In the genomic region with DNA sequence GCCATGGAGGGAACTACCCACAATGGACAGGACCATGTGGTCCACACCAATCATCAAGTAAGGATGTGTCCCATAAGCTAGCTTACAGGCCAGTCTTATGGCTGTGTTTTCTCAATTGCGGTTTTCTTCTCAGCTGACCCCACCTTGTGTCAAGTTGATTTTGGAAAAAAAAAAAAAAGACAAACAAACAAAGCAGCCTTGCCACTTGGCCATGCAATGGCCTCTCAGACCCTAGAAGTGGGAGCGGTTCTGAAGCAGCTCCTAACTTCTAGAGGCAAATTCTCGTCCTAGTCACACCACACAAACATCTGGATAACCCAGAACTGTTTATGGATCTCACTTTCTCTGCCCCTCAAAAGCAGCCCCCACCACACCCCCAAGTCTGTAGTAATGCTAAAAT, we compare ENCODE assay signal across 16 mouse cellular contexts.
"Had no signal": no experiment of that assay in that cellular context is flagged by ENCODE, and none has a peak within 500 bp of the region (broad histone marks: within the 10 kb centered on the region; RNA-seq: fewer than 3 reads in every experiment).

No protein-coding gene starts in this region.

- H3K9ac ChIP-seq: neural tube, embryonic 13.5 days; neural tube, embryonic 15.5 days; stomach, embryonic 15.5 days had no signal

- H3K9me3 ChIP-seq: neural tube, embryonic 13.5 days; neural tube, embryonic 15.5 days; stomach, embryonic 15.5 days had no signal

- H3K27ac ChIP-seq: neural tube, embryonic 13.5 days; neural tube, embryonic 15.5 days; stomach, embryonic 15.5 days; stomach, postnatal 0 days had no signal

- H3K4me2 ChIP-seq: neural tube, embryonic 13.5 days; neural tube, embryonic 15.5 days; stomach, embryonic 15.5 days had no signal

- H3K36me3 ChIP-seq: neural tube, embryonic 13.5 days; neural tube, embryonic 15.5 days; stomach, embryonic 15.5 days had no signal

- H3K4me3 ChIP-seq: neural tube, embryonic 13.5 days; neural tube, embryonic 15.5 days; stomach, embryonic 15.5 days had no signal

- H3K27me3 ChIP-seq: neural tube, embryonic 13.5 days; neural tube, embryonic 15.5 days; stomach, embryonic 15.5 days had no signal

- DNase-seq: retina, postnatal 1 day; right cerebral cortex, adult 18-20 months; right cerebral cortex, postnatal 14 days; right cerebral cortex, postnatal 25 days; right cerebral cortex, postnatal 4 days; spleen, adult 18-20 months; thymus, adult 18-20 months; thymus, adult 2 months; thymus, postnatal 14 days; thymus, postnatal 25 days; thymus, postnatal 36 days; thymus, postnatal 4 days had no signal
